Mouse (Mus musculus): ENCODE data around the gene Prkar1a.

Gene Prkar1a

DNA sequence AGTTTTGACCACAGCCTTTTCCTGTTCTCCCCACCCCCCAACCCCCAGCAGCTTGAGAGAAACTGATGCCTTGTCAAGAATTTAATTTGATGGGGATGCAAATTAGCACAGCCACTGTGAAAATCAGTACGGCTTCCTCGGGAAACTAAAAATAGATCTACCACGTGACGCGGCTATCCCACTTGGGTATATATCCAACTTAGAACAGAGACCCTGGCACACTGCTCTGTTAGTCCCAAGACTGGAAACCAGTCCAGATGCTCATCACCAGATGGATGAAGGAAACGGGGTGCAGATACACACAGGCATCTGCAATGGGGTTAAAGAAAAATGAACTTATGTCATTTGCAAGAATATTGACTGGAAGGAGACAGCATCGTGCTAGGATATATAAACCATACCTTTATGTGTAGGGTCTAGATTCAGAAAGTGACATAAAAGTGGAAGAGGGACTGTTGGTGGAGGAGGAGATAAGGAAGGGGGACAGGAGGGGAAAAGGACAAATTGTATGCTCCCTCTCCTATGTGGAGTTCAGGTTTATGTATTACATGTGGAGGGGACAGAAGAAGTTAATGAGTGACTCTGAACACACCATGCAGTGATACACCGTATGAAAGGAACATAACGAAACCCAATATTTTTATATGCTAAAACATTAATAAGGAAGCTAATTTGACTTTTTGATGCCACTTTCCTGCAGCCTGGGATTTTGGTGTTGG is 56.3 kb downstream of the Prkar1a start:
- DNase-seq (ENCODE audit: low read depth) = no peak

DNA sequence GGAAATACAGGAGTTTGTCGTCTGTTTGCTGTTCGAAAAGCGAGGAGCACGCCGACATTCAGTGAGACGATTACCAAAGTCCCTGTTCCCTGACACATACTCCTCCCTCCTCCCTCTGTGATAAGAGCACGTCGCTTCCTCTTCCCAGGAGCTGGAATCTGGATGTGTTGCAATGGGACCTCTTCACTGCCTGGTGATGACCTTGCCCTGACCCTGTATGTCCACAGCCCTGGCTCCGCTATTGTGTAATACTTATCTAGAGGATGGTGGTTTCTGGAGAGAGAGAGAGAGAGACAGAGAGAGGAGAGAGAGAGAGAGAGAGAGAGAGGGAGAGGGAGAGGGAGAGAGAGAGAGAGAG is 56.8 kb downstream of the Prkar1a start:
- DNase-seq (ENCODE audit: low read depth) = no peak

DNA sequence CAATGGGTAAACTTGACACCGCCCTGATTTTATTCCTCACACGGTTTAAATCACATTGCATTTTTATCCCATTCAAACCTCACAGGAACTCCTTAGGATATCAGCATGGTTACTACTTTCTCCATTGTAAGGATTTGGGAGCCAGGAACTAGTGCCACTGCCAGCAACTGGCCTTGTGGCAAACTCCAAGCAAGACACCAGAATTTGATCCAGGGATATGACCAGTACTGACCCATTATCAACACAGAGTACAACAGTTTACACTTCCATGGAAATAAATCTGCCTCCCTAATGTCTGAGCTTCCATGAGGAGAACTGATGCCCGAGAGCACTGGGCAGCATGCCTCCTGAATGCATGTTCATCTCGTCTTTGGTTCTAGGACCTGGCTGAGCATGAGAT is 57.4 kb downstream of the Prkar1a start:
- no peak for DNase-seq (ENCODE audit: low read depth)

DNA sequence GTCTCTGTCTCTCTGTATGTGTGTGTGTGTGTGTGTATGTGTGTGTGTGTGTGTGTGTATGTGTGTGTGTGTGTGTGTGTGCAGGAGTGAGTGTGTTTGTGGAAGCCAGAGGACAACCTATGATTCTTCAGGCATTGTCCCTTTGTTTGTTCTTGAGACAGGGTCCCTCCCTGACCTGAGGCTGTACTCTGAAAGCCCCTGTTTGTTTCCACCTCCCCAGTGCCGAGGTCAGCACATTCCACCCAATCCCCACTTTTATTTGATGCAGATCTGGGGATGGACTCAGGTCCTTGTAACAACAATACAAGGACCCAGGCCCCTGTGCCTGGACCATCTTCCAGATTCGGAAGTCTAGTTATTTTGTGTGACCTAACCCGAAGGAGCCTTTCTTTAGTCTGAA is 58.2 kb downstream of the Prkar1a start:
- DNase-seq (ENCODE audit: low read depth) = no peak

DNA sequence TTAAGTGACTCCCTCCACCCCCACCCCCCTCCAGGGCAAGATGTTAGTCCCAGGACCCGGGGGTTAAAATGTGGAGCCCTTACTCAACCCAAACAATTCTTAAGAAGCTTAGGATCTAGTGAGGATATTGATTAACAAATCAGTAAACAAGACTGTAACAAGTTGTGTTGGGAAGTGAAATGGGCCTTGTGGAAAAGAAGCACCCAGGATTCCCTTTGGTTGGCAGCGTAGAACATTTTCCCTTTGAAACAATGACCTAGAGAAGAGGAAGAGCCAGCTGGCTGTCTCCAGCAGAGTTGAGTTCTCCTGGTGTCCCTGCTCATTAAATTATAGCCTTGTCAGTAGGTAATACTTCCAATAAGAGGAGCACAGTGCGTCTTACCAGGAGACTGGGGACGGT is 59.6 kb downstream of the Prkar1a start:
- DNase-seq (ENCODE audit: low read depth) = no peak

DNA sequence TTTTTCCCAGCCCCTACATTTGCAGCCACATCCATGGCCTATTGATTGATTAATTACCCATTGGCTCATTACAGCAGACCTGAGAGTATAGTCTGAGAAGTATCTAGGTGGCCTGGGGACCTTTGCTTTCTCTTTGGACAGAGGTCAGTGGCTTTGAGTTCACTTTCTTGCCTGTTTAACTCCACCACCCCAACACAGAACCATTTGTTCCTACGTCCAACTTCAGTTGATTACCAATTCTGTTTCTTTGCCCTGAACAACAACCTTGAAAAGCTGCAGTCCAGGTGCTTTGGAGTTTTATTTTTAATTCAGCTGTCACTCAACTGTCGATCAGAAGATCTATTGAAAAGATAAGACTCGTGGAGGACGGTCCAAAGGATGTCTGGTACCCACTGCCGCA is 60.3 kb downstream of the Prkar1a start:
- DNase-seq (ENCODE audit: low read depth) = no peak

DNA sequence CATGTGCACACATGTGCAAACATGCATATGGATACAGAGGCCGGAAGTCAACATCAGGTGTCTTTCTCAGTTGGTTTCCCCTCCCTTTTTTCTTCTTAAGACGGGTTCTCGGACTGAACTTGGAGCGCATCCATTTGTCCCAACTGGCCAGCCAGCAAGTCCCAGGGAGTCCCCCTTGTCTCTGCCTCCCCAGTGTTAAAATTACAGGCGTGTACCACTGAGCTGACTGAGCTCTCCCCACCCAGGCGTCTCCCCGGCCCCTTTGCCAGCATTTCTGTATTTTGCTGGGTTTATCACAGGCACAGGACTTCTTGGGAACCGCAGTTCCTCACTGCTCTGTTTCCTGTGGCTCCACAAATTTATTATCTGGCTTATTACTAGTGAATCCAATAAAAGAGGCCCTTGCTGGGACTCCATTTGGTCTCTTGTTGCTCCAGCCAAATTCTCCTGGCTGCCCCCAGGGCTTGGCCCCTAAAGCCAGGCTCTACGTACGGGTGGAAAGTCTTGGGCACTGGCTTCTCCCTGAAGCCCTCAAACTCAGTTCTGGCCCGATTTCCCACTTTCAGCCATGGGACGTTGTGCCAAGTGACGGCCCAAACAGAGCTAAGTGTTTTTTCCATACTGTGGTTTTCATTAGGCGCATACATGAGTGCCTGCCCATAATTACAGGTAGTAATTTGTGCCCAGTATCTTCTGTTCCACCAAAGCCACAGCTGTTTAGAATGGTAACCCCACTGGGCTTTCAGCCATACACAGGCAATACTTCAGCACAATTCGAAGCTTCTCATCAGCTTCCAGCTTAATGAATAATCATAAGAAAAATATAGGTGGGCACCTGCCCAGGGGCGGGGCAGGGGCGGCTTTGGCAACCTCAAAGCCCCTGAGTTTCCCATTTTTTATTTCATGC is 65.4 kb downstream of the Prkar1a start:
- DNase-seq (ENCODE audit: low read depth) = no peak

DNA sequence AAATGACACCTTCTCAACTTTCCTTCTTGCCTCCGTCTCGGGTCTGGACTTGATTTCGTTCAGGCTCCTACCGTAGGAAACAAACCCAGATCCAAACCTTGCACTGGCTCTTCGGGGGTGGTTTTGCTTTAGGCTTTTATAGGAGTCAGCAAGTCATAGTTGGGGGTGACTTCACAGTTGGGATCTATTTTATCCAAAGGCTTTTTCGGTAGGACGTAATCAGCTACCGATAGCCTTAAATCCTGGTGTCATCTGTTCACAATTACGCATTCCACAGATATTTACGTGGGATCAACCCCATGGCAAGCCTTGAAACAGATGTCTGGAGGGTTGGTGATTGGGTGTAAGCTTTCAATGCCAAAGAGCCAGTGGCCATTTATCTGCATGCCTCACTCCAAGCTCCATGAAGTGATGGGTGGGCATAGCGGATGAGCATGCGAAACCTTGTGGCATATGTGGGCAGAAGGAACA is 66.1 kb downstream of the Prkar1a start:
- DNase-seq (ENCODE audit: low read depth) = no peak

DNA sequence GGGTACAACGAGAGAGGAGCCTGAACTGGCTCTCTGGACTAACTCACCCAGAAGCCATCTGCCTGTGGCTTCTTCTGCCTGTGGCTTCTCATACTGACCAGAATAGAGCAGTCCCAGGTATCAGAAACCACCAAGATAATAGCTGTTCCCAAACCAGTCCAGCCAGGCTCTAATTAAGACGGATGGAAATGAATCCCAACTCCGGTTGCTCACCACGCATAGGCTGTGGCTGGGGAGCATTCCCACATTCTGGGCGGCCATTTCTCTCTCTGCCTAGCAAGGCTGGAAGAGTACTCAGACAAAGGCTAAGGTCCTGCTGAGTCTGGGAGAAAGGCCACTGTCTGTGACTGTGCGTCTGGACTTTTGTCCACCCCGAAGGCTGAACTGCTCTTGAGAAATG is 67.8 kb downstream of the Prkar1a start:
- DNase-seq (ENCODE audit: low read depth) = no peak

DNA sequence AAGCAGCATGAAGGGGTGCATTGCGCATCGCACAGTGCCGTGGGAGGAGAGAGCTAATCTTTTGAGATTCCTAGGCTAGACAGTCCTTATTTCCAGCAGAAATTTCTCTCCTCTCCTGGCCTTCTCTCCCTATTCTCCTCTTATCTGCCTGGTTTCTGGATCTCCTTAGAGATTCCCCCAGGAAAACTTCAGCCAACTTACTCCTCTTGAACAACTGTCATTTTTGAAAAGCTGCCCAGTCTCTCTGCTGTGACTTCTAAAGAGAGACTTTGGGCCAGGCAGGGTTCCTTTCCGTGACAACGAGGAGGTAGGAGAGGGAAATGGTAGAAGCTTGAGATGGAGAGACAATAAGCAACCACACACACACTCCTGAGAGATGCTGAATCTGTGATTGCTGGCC is 68.2 kb downstream of the Prkar1a start:
- DNase-seq (ENCODE audit: low read depth) = no peak

DNA sequence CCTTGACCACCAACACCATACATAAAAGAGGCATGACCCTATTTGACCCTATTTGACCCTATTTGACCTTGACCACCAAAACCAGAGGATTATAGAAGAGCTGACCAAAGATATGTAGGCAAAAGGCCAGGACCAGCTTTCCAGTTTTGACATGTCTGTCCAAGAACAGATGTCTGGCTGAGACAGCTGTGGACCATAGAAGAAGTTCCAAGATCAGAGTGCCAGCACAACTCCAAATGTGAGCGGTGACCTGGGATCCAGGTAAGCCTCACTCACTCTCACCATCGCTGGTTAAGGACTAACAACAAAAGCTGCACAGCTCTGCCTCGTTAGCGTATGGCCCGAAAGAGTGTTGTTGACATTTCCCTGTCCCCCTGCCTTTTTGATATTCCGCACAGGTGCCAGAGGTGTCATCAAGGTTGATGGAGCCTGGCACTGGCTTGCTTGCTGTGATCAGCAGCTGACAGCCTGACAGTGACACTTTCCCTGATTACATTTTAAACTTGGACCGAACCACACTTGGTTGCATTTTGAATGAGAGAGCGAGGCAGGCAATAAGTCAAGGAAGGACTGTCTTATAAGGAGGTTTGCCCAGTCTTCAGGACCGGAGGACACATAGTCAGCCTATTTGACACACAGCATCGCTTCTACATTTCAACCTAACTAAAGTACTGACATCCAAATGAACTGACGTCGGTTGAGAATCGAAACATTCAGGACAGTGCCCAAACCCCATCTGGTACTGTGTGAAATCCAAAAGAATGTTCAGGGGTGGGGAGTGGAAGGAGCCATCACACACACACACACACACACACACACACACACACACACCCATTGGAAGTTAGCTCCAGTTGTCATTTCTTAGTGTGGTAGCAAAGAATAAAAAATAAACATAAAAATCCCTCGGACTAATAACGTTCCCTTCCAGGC is 69.0 kb downstream of the Prkar1a start:
- no peak for DNase-seq (ENCODE audit: low read depth)
